Mouse (Mus musculus) liver, embryonic 14.5 days (tissue): ENCODE results near the gene Sepsecs.

Source experiments
- CTCF ChIP-seq: IDR thresholded peaks from 2 replicates; pipeline ENCODE4 v1.5.1; 2016; ENCODE audit warnings: antibody characterized with exemption, low read depth, control low read depth
- EP300 ChIP-seq: IDR thresholded peaks from 2 replicates; pipeline ENCODE4 v1.6.1; 2016; ENCODE audit warnings: antibody characterized with exemption, low read depth

- no peak for TF ChIP-seq CTCF
- TF ChIP-seq EP300 = no peak
These were observed 31.5 kb downstream of the Sepsecs start for GRCm38 (mm10) chr5:52638006-52638405.
